Comparison of ENCODE assay signal across 24 mouse cellular contexts in the genomic region with DNA sequence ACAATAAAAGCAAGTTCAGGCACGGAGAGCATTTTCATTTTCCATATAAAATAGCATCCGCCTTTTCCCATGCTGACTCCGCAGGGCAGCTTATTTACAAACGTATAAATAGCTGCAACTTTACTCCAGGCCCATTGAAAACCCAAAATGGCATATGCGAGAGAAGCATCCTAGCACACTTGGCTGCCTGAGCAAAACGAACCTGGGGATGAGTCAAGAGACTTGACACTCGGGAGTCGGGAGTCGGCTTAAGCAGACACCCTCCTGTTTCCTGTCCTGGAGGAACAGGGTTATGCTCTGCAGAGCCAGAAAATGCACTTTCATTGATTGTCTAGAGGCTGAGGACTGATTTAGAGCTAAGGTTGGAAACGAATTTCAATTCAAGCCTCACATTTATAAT. TPM values are rescaled to one million over a fixed set of nuclear protein-coding genes. Genes with fewer than 3 reads are reported as not detected.
DNase-seq lines count a peak whose midpoint lies in the region; ATAC-seq and TF ChIP-seq lines count a peak whose summit lies in the region.
"Had no signal": no experiment of that assay in that cellular context is flagged by ENCODE, and none has a peak within 500 bp of the region (broad histone marks: within the 10 kb centered on the region; RNA-seq: fewer than 3 reads in every experiment).

No protein-coding gene starts in this region.

- H3K27me3 ChIP-seq in cerebellum, adult 2 months (ENCODE audit: control insufficient read depth, insufficient read depth, low read length), result no peaks in the 10 kb centered on the region
- H3K27me3 ChIP-seq in limb, embryonic 13.5 days, result 0 out of 2 replicates have a peak, but pooled peaks cover 2% of the 10 kb centered on the region
- no peaks in the 10 kb centered on the region for H3K27me3 ChIP-seq in limb, embryonic 10.5 days (ENCODE audit: low read depth, poor library complexity, severe bottlenecking)
- H3K27me3 ChIP-seq in midbrain, embryonic 15.5 days (replicated peaks), result no peaks in the 10 kb centered on the region
- H3K27me3 ChIP-seq in hindbrain, embryonic 11.5 days (ENCODE audit: control insufficient read depth, insufficient read depth, low read length), result no peaks in the 10 kb centered on the region
- H3K27me3 ChIP-seq: forebrain, embryonic 15.5 days; hindbrain, embryonic 15.5 days; intestine, embryonic 15.5 days; limb, embryonic 12.5 days; neural tube, embryonic 13.5 days had no signal

- no peak for TF ChIP-seq POLR2A in cerebellum, adult 2 months (IDR thresholded peaks at IDR 0.05; ENCODE audit: borderline replicate concordance, insufficient read depth, low read length)
- no peak for TF ChIP-seq POLR2A in brain, embryonic 14.5 days (IDR thresholded peaks at IDR 0.05; ENCODE audit: borderline replicate concordance, extremely low read depth, insufficient read depth, insufficient read length, poor library complexity, severe bottlenecking)

- H3K4me2 ChIP-seq in limb, embryonic 13.5 days (replicated peaks), result 0 out of 2 replicates have a peak overlapping the region, but pooled peaks have one; percentile 23
- H3K4me2 ChIP-seq in midbrain, embryonic 15.5 days, result peak overlapping the region; percentile 1; the same call in 1 of the 2 replicates
- H3K4me2 ChIP-seq in hindbrain, embryonic 11.5 days (replicated peaks; ENCODE audit: low read depth, low read length), result no peak overlapping the region
- H3K4me2 ChIP-seq: forebrain, embryonic 15.5 days; hindbrain, embryonic 15.5 days; intestine, embryonic 15.5 days; limb, embryonic 12.5 days; lung, embryonic 14.5 days; neural tube, embryonic 13.5 days had no signal

- peak; percentile 31 to 41 for DNase-seq in cerebellum, adult 2 months
- no peak for DNase-seq in cerebellum, postnatal 4 days (ENCODE audit: low spot score in 2 of 2)
- no peak for DNase-seq in limb, embryonic 10.5 days (ENCODE audit: low spot score)
- peak; percentile 23 for DNase-seq in brain, embryonic 14.5 days (ENCODE audit: low read depth)
- DNase-seq in kidney, postnatal 14 days, result no peak
- DNase-seq in hindbrain, embryonic 11.5 days (ENCODE audit: low spot score), result no peak
- DNase-seq: adrenal gland, postnatal 25 days; heart, postnatal 36 days; kidney, adult 8-10 months; kidney, postnatal 10 days; lung, embryonic 14.5 days; thymus, adult 2 months had no signal

- no peak for ATAC-seq in limb, embryonic 13.5 days (ENCODE audit: low FRiP score, low read depth)
- no peak for ATAC-seq in midbrain, embryonic 15.5 days (replicated peaks)
- no peak for ATAC-seq in hindbrain, embryonic 11.5 days (ENCODE audit: low FRiP score)
- ATAC-seq: forebrain, embryonic 15.5 days; intestine, embryonic 15.5 days had no signal

- WGBS in cerebellum, adult 2 months, result 19% methylated on average over 10 of the region's 10 CpGs
- 49% methylated on average over 10 of the region's 10 CpGs for WGBS in limb, embryonic 13.5 days
- 64% methylated on average over 10 of the region's 10 CpGs for WGBS in limb, embryonic 10.5 days
- WGBS in midbrain, embryonic 15.5 days, result 42% methylated on average over 10 of the region's 10 CpGs
- WGBS in hindbrain, embryonic 11.5 days, result 69% methylated on average over 10 of the region's 10 CpGs

- no peak overlapping the region for H3K27ac ChIP-seq in cerebellum, adult 2 months (ENCODE audit: insufficient read depth, low read length)
- H3K27ac ChIP-seq in limb, embryonic 13.5 days, result no peak overlapping the region
- no peak overlapping the region for H3K27ac ChIP-seq in limb, embryonic 10.5 days
- H3K27ac ChIP-seq in midbrain, embryonic 15.5 days, result no peak overlapping the region
- no peak overlapping the region for H3K27ac ChIP-seq in hindbrain, embryonic 11.5 days (ENCODE audit: low read depth, low read length)
- H3K27ac ChIP-seq: embryonic facial prominence, embryonic 10.5 days; forebrain, embryonic 15.5 days; hindbrain, embryonic 15.5 days; intestine, embryonic 15.5 days; layer of hippocampus, adult 2 months; limb, embryonic 12.5 days; liver, embryonic 14.5 days; neural tube, embryonic 13.5 days had no signal

- peak overlapping the region; percentile 0 for H3K4me3 ChIP-seq in cerebellum, adult 2 months (replicated peaks; ENCODE audit: insufficient read depth, low read depth, low read length)
- no peak overlapping the region for H3K4me3 ChIP-seq in limb, embryonic 13.5 days
- no peak overlapping the region for H3K4me3 ChIP-seq in limb, embryonic 10.5 days
- no peak overlapping the region for H3K4me3 ChIP-seq in midbrain, embryonic 15.5 days
- no peak overlapping the region for H3K4me3 ChIP-seq in hindbrain, embryonic 11.5 days (ENCODE audit: low read depth, low read length)
- H3K4me3 ChIP-seq: embryonic facial prominence, embryonic 10.5 days; forebrain, embryonic 15.5 days; hindbrain, embryonic 15.5 days; intestine, embryonic 15.5 days; layer of hippocampus, adult 2 months; limb, embryonic 12.5 days; neural tube, embryonic 13.5 days had no signal

- no peak overlapping the region for H3K9ac ChIP-seq in limb, embryonic 13.5 days
- no peak overlapping the region for H3K9ac ChIP-seq in midbrain, embryonic 15.5 days
- H3K9ac ChIP-seq in hindbrain, embryonic 11.5 days (ENCODE audit: low read depth, low read length), result no peak overlapping the region
- H3K9ac ChIP-seq: forebrain, embryonic 15.5 days; hindbrain, embryonic 15.5 days; intestine, embryonic 15.5 days; limb, embryonic 12.5 days; liver, embryonic 14.5 days; lung, embryonic 14.5 days; neural tube, embryonic 13.5 days had no signal

- H3K36me3 ChIP-seq in limb, embryonic 13.5 days, result no peaks in the 10 kb centered on the region
- H3K36me3 ChIP-seq in limb, embryonic 10.5 days, result no peaks in the 10 kb centered on the region
- no peaks in the 10 kb centered on the region for H3K36me3 ChIP-seq in midbrain, embryonic 15.5 days (replicated peaks)
- no peaks in the 10 kb centered on the region for H3K36me3 ChIP-seq in hindbrain, embryonic 11.5 days (ENCODE audit: control insufficient read depth, insufficient read depth, low read length)
- H3K36me3 ChIP-seq: embryonic facial prominence, embryonic 10.5 days; forebrain, embryonic 15.5 days; hindbrain, embryonic 15.5 days; intestine, embryonic 15.5 days; limb, embryonic 12.5 days; neural tube, embryonic 13.5 days had no signal

- TF ChIP-seq CTCF in cerebellum, adult 2 months (IDR thresholded peaks at IDR 0.05; ENCODE audit: borderline replicate concordance, insufficient read depth, low read depth, low read length), result no peak
- TF ChIP-seq CTCF in brain, embryonic 14.5 days (IDR thresholded peaks at IDR 0.05; ENCODE audit: borderline replicate concordance, extremely low read depth, insufficient read depth, insufficient read length), result no peak

- peaks cover 5% of the 10 kb centered on the region; the same call in 1 of the 2 replicates for H3K4me1 ChIP-seq in cerebellum, adult 2 months (ENCODE audit: control insufficient read depth, insufficient read depth, low read length)
- 0 out of 2 replicates have a peak, but pooled peaks cover 6% of the 10 kb centered on the region for H3K4me1 ChIP-seq in limb, embryonic 13.5 days
- H3K4me1 ChIP-seq in limb, embryonic 10.5 days, result peaks cover 6% of the 10 kb centered on the region; the same call in 1 of the 2 replicates
- peaks cover 5% of the 10 kb centered on the region; the same call in 1 of the 2 replicates for H3K4me1 ChIP-seq in midbrain, embryonic 15.5 days
- H3K4me1 ChIP-seq in hindbrain, embryonic 11.5 days (replicated peaks; ENCODE audit: control insufficient read depth, insufficient read depth, low read length), result no peaks in the 10 kb centered on the region
- H3K4me1 ChIP-seq: forebrain, embryonic 15.5 days; hindbrain, embryonic 15.5 days; limb, embryonic 12.5 days; neural tube, embryonic 13.5 days had no signal

- H3K9me3 ChIP-seq in limb, embryonic 13.5 days, result no peaks in the 10 kb centered on the region
- H3K9me3 ChIP-seq in limb, embryonic 10.5 days (replicated peaks), result no peaks in the 10 kb centered on the region
- no peaks in the 10 kb centered on the region for H3K9me3 ChIP-seq in midbrain, embryonic 15.5 days
- no peaks in the 10 kb centered on the region for H3K9me3 ChIP-seq in hindbrain, embryonic 11.5 days (ENCODE audit: control insufficient read depth, low read length)
- H3K9me3 ChIP-seq: embryonic facial prominence, embryonic 10.5 days; forebrain, embryonic 15.5 days; hindbrain, embryonic 15.5 days; intestine, embryonic 15.5 days; limb, embryonic 12.5 days; neural tube, embryonic 13.5 days had no signal

RNA-seq across cellular contexts. Expression of a gene that starts 29.3 kb away (rescaled TPM):
- polyA plus RNA-seq in cerebellum, adult 2 months (2012; rRNA removed), result 3.3 and 3.6 TPM in 2 replicates
- polyA plus RNA-seq in limb, embryonic 13.5 days (2015; fragmentation: Nextera tagmentation; extraction: Ambion mirVana), result 6.0 and 6.5 TPM in 2 replicates
- polyA plus RNA-seq in limb, embryonic 10.5 days (2016; fragmentation: Nextera tagmentation; extraction: Ambion mirVana), result 0.26 and 0.56 TPM in 2 replicates
- 0.30 and 0.52 TPM in 2 replicates for polyA plus RNA-seq in brain, embryonic 14.5 days (2012; rRNA removed)
- polyA plus RNA-seq in midbrain, embryonic 15.5 days (2015; fragmentation: Nextera tagmentation; extraction: Ambion mirVana), result 1.2 and 2.2 TPM in 2 replicates
- 0.20 and 0.24 TPM in 2 replicates for polyA plus RNA-seq in hindbrain, embryonic 11.5 days (2014; fragmentation: Nextera tagmentation; extraction: Ambion mirVana)
- polyA plus RNA-seq: heart, embryonic 14.5 days; liver, embryonic 14.5 days; lung, embryonic 14.5 days; small intestine, adult 2 months had no signal

Comparison
In these comparisons a context has a peak if more than half of its experiments do, and no peak if none do; other contexts are left out.
1. DNase-seq: peak in cerebellum, adult 2 months (2 of 2) and brain, embryonic 14.5 days (single experiment); none in cerebellum, postnatal 4 days (0 of 2), limb, embryonic 10.5 days (single experiment), kidney, postnatal 14 days (single experiment) and hindbrain, embryonic 11.5 days (single experiment).